Mouse (Mus musculus): ENCODE measurements around the gene Proser1.
A peak's percentile ranks its signal among the peaks of the same experiment; 100 is the strongest.

Proser1 gene

DNA sequence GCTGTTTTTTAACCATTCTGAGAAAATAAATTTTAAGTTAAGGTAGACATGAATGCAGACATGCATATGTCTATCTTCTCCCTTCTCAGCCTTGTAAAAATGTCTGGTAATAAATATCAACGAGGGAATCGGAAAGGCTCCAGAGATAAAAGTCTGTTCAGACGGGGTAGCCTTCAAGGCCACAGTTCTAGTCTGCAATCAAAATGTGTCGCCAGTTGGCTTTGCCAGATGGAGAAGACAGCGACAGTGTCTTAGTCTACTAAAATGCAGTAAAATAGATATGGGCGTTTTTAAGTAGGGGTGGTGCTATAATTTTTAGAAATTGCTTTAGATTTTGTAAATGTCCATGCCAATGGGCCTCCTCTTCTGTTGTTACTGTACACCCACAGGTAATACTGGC is 1.9 kb downstream of the Proser1 start:
- no peak for DNase-seq (ENCODE audit: low spot score in 2 of 2)

DNA sequence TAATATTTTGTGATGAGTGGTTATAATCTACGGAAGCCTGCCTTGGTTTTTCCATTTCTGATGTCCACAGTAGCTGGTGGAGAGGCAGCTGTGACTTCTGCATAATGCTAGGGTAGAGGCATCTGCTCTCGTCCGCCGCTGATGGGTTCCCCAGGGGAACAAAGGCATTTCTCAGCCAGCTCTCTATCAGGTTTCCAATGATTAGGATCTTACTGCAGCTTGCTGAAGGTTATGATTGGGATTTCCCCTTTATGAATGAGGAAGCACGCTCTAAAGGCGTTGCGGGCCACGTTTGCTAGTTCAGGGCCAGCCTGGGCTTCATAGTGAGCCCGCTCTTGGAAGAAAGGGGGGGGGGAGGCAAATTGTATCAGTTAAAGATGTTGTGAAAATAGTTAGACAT is 3.0 kb downstream of the Proser1 start:
- DNase-seq (ENCODE audit: low spot score in 2 of 2): no peak

DNA sequence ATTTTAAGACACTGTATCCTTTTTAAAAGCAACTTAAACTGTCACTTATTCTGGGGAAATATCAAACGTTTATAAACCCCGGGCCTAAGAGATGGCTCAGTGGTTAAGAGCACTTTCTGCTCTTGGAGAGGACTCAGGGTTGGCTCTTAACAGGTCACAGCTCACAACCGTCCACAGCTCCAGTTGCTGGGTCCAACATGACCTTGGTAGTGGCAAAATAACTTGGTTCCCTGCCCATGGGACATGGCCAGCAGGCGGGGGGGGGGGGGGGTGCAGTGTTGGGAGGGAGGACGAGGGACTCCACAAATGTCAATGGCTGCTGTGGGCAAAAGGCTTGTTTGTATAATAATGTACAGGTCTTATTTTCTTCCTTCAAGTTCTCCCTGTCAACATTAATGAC is 3.9 kb downstream of the Proser1 start:
- no peak for DNase-seq (ENCODE audit: low spot score in 2 of 2)

DNA sequence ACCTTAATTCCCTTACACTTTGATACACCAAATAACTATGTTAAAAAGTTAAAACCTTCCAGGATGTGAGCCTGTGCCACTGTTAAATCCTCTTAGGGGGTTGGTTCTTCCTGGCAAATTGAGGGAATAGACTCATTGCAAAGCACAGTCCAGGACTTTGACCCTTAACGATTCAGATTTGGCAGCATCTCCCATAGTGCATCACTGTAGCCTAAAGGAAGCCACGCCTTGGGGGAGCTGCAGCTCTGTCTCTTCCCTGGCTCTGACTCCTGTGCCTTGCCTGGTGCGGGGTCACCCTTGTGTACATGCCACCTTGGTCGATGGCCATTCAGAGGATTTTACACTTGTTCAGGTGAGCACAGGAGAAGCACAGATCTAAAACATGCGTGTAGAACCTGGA is 6.2 kb downstream of the Proser1 start:
- DNase-seq (ENCODE audit: low spot score in 2 of 2): no peak

DNA sequence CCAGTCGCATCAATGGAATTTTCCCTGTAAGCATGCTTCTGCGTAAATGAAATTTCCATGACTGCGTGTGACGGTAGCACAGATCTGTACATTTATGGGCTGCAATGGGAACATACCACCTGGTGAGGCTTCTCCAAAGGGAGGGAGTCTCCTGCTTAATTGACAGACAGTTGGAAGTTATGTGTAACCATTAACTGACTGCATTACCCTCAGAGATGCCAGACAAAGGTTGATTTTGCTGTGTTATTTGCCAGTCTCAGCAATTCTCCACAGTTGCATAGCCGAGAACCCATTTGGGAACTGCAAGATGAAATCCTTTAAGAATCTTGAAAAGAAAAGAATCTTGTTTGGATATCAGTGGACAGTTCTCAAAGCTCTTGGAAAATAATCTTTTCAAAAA is 8.6 kb downstream of the Proser1 start:
- no peak for DNase-seq (ENCODE audit: low spot score in 2 of 2)

DNA sequence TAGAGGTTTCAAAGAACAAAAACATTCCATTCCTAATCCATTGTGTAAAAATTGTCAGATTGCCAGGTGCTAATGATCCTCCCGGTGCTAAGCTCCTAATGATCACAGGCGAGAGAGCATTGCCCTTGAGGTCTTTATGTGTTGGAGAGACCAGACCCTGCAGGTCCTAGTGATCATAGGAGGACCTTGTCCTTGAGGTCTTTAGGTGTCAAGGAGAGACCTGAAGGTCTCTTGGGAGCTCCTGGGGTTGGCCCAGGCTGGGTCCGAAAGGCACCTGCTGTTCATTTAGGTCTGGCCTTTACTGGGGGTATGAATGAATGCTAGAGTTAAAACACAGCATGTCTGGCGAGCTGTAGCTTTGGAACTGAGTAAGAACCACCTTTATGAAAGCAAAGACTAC is 10.7 kb downstream of the Proser1 start:
- DNase-seq (ENCODE audit: low spot score in 2 of 2): no peak

DNA sequence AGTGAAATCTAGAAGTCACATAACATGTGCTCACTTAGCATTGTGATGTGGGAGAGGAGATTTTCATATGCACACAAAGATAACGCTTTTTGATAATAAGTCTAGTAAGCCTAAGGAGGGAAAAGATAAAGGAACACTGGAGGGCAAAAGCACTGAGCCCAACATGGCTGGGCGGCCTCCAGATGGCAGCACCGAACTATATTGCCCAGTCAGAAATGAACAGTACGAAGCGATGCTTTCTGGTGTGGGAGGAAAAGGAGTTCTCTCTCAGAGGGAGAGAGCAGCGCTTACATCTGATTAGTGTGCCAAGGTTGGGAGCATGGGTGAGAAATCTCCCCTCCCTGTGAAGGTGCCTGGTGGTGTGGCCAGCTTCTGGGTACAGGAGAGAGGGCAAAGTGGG is 12.4 kb downstream of the Proser1 start:
- DNase-seq (ENCODE audit: low spot score in 2 of 2): no peak

DNA sequence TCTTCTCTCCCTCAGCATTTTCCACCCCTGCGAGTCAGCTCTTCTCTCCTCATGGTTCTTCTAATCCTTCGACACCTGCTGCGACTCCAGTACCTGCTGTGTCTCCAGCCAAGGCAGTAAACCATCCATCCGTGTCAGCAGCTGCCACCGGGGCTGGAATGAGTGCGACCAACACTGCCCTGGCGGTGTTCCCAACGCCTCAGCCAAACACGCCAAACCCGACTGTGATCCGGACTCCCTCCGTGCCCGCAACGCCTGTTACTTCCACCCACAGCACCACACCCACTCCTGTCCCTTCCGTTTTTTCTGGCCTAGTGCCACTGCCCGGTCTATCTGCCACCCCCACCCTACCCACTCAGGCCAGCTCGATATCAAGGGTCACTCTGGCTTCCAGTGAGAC is 14.0 kb downstream of the Proser1 start:
- no peak for DNase-seq (ENCODE audit: low spot score in 2 of 2)

DNA sequence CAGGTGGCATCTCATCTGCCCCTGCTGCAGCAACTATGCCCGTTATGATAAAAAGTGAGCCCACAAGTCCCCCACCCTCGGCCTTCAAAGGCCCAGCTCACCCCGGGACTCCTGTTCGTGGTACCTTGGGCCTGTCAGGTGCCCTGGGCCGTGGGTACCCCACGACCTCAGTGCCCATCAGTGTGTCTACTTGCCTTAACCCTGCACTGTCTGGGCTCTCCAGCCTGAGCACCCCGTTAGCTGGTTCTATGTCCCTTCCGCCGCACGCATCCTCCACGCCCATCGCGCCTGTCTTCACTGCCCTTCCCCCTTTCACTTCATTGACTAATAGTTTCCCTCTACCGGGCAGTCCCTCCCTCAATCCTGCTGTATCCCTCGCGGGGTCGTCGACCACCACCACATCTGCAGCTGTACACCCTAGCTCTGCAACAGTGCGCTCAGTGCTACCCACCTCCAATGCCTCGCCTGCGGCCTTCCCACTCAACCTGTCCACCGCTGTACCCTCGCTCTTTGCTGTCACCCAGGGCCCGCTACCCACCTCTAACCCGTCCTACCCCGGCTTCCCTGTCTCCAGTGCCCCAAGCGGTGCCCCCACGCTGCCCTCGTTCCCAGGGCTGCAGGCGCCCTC is 15.1 kb downstream of the Proser1 start:
- no peak for DNase-seq (ENCODE audit: low spot score in 2 of 2)

DNA sequence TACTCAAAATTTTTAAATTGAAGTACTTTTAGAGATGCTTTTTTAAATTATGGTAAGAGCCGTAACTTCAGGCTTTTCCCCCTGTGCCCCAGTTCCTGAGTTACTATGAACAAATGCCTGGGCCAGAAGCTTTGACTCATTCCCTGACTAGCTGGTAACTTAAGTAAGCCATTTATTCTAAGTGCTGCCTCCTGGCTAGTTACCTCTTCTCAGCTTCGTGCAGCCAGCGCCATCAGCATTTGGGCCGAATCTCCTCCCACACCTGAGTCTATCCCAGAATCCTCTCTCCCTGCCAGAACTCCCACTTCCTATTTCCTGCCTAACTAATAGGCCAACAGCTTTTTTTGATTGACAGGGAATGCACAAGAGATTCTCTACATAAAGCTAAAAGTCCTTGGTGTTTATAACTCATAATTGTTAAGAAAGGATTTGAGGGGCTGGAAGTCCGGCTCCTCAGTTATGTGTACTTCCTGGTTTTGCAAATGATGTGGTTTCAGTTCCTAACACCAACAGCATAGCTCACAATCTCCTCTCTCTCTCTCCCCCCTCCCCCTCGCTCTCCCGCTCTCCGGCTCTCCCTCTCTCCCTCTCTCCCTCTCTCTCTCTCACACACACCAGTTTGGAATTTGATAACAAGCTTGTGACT is 20.1 kb downstream of the Proser1 start:
- DNase-seq (ENCODE audit: low spot score in 2 of 2): no peak

DNA sequence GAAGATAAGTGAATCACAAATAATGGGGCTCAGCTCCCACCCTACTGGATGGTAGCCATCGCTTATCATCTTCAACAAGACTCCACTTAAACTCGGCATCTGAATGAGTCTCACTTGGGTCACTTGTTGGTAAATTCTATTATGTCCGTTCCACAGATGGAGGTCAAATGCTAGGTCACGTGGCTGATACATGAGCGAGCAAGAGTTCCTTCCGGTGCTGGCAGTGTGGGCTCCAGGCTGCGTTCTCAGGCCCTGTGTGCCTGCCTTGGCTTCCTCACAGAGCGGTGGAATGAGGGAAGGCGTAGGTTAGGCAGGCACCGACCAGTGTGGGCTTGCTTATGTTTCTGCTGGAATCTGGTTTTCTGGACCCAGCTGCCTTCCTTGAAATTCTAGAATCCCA is 23.1 kb downstream of the Proser1 start:
- DNase-seq (ENCODE audit: low spot score in 2 of 2): no peak

DNA sequence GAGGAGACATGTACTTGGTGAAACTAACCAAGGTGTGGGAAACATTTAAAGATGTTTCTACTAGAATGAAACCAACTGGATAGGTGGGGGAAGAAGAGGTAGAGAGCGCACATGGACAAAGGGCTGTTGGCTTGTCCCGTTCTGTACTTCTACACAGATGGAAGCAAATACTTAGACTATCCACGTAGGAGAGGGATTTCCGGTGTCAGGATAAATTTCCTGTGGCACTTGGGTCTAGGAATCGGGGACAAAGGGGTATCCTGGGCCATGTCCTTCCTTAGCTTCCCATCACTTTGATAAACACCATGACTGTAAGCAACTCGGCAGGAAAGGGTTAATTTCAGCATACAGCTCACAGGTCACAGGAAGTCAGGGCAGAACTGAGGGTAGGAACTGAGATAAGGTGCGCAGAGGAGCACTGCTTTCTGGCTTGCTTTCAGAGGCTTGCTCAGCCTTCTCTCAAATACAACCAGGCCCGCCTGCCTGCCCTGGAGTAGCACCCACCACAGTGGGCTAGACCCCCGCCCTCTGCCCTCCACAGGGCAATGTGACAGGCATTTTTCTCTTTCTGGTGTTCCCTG is 23.6 kb downstream of the Proser1 start:
- no peak for DNase-seq (ENCODE audit: low spot score in 2 of 2)

DNA sequence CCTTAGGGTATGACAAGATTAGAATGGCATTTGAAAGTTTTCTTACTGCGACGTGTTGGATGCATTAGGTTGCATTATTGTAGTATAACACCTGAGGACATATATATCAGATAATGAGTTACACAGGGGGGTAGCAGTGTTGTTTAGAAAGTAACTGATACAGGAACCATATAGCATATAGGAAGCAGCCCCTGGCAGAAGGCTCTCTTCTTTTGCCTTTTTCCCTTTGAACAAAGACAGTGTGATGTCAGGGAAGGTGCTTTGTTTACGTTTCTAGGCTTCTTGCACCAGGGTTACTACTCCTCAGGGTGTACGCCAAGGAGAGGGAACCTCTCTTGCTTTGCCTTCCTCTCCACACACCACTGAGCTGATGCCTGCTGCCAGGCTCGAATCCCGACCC is 24.9 kb downstream of the Proser1 start, which contains the start of gene Stoml3:
Gene Stoml3, plus strand, starts transcription at position 301 of the 400 bp plus-strand sequence.
- DNase-seq (ENCODE audit: low spot score in 2 of 2): no peak

DNA sequence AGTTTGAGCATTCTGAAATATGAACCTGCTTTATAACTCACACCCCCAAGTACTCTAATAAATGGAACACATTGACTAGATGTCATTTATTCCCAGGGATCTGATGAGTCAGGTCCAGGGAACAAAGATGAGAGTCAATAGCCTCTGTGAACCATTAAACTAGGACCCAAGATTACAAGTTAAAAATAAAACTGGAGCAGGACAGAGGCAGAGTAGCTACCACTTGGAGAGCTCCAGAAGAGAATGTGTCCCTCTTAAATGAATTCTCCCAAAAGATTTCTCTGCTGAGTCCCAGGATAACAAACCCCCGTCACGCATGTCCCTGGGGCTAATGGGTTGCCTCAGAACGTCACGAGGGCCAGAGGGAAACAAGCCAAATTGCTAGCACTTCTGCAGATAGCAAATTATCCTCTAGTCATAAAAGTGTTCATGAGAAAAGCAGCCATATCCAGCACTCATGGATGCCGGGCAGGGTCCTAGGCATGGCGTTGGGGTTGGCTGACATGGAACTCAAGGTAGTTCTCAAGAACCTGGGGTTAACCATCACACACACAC is 35.0 kb downstream of the Proser1 start:
- DNase-seq (ENCODE audit: low spot score in 2 of 2): no peak

DNA sequence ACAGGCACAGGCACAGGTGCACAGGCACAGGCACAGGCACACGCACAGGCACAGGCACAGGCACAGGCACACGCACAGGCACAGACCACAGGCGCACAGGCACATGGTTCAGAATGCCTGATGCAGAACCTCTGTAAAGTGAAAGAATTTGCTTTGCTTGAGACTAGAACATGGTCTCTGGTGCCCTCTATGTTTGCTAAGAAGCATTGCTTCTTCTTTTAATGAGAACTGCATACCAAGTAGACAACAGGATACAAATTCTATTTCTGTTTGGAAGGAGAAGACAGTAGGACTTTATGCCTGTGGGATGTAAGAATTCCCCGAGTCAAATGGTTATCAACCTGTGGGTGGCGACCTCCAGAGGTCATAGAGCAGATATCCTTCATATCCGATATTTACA is 39.0 kb downstream of the Proser1 start:
- DNase-seq (ENCODE audit: low spot score in 2 of 2): no peak

DNA sequence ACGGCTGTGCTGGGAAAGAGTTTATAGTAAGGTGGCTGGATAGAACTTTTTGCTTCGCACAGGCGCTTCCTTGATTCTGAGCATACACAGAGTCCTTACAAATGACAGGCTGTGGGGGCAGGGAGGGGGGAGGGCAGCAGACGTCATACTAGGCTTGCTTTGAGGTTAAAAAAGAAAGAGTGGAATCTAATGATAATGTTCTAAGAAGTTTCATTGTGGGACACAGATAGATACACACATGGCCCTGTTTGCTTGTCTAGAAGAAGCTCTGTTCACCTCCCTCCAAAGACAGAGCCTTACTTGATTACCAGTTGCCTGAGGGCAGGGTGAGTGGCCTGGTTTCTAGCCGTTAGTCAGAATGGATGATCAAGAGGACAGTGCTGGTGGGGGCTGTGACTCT is 49.6 kb downstream of the Proser1 start:
- DNase-seq (ENCODE audit: low spot score in 2 of 2): no peak

DNA sequence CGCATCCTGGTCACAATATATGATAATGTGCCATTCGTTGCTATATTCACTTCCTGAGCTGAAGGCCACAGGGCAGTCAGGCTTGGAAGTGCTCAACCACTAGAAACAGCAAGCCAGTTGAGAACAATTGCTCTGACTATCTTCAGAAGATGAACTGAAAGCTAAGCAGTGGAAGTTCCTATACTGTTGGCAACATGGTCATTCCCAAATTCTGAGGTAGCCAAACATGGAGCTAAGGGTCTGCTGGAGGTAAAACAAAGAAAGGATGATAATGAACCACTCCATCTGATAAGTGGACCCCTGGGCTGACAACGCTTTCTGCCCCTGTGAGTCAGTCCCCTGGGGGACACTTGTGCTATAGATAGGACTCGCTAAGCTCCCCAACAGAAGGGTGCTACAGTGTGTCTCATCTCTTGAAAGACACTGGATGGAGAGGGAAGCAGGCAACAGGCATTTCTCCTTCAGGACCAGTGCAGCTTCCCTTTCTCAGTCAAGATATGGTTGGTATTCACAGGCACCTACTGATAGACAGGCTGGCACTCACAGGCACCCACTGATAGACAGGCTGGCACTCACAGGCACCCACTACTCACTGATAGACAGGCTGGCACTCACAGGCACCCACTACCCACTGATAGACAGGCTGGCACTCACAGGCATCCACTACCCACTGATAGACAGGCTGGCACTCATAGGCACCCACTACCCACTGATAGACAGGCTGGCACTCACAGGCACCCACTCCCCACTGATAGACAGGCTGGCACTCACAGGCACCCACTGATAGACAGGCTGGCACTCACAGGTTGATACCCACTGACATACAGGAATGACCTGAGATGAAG is 51.0 kb downstream of the Proser1 start:
- DNase-seq (ENCODE audit: low spot score in 2 of 2): no peak

DNA sequence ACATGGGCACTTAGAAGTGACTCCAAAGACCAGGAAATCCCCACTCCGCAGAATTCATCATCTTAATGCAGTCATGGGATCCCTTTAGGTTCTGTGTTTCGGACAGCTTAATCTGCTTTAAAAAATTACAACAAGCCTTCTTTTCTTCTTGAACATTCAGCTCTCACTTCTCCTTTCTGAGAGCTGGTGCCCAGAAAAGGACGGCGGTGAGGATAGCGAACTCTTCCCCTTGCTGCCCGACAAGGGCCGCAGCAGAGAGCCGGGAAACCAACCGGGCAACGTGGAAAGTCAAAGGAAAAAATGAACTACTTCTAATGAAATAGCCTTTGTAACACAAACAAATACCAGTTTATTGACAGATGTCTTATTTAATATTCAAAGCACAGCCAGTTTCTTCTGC is 59.3 kb downstream of the Proser1 start:
- no peak for DNase-seq (ENCODE audit: low spot score in 2 of 2)

DNA sequence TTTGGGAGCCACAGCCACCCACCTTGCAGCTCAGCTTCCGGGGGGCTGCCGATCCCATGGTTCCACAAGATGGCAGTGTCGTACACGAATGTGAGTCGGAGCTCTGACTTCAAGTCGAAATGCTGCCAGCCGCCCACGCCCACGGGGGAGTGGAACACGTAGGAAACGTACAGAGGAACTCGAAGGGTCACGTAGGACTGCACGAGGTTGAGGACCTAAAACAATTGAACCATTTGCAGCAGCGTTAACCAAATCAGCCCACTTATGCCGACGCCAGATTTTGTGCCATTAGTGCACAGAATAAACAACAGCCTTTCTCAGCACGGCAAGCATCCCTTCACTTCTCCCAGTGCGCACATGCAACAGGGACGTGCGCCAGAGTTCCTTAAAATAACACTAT is 62.3 kb downstream of the Proser1 start:
- DNase-seq (ENCODE audit: low spot score in 2 of 2): peak; percentile 42 to 73

DNA sequence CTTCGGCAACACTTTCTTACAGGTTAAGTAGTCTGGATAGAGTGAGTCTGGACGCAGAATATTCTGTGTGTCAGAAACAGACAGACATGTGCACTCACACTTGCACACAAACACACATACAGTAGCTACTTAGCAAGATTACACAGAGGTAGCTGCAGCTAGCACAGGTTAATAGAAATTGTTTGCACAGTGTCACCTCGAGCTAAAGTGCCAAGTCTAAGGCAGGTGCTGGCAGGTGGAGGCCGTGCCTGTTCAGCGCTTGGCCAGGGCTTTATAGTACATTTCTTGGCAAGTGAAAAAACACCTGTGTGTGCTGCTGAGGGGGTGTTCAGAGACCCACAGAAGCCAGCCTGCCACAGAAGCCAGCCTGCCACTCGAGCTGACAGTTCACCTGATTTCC is 66.8 kb downstream of the Proser1 start:
- no peak for DNase-seq (ENCODE audit: low spot score in 2 of 2)

All from spleen, postnatal 4 days (tissue).